ENCODE assay signal across 12 mouse cellular contexts in genomic region chr11:6859898-6860858, GRCm38 (mm10). TPM values are rescaled to one million over a fixed set of nuclear protein-coding genes. Genes with fewer than 3 reads are reported as not detected.
DNase-seq lines count a peak whose midpoint lies in the region; ATAC-seq and TF ChIP-seq lines count a peak whose summit lies in the region.
"Had no signal": no experiment of that assay in that cellular context is flagged by ENCODE, and none has a peak within 500 bp of the region (broad histone marks: within the 10 kb centered on the region; RNA-seq: fewer than 3 reads in every experiment).

No protein-coding gene starts in this region.

- ATAC-seq in embryonic facial prominence, embryonic 14.5 days (ENCODE audit: low read depth) = peak; percentile 62; the same call in 1 of the 2 replicates
- ATAC-seq in hindbrain, embryonic 16.5 days = peak; percentile 84
- ATAC-seq in midbrain, postnatal 0 days (ENCODE audit: low FRiP score) = peak; percentile 62; the same call in 1 of the 2 replicates
- ATAC-seq: liver, postnatal 0 days had no signal

- H3K27ac ChIP-seq in embryonic facial prominence, embryonic 14.5 days (replicated peaks; ENCODE audit: low read depth, low read length) = no peak overlapping the region
- H3K27ac ChIP-seq in hindbrain, embryonic 16.5 days (ENCODE audit: low read depth, low read length) = no peak overlapping the region
- no peak overlapping the region for H3K27ac ChIP-seq in midbrain, postnatal 0 days (ENCODE audit: low read depth, low read length)
- no peak overlapping the region for H3K27ac ChIP-seq in limb, embryonic 10.5 days

- no peak overlapping the region for H3K9ac ChIP-seq in embryonic facial prominence, embryonic 14.5 days (ENCODE audit: low read depth, low read length)
- no peak overlapping the region for H3K9ac ChIP-seq in hindbrain, embryonic 16.5 days (ENCODE audit: low read depth, low read length)
- H3K9ac ChIP-seq in midbrain, postnatal 0 days (replicated peaks; ENCODE audit: low read length, poor library complexity, severe bottlenecking) = no peak overlapping the region
- H3K9ac ChIP-seq: liver, postnatal 0 days had no signal

- no peaks in the 10 kb centered on the region for H3K9me3 ChIP-seq in embryonic facial prominence, embryonic 14.5 days (ENCODE audit: control insufficient read depth, low read length)
- no peaks in the 10 kb centered on the region for H3K9me3 ChIP-seq in hindbrain, embryonic 16.5 days (ENCODE audit: control insufficient read depth, low read length)
- H3K9me3 ChIP-seq in midbrain, postnatal 0 days (ENCODE audit: low read length) = no peaks in the 10 kb centered on the region
- H3K9me3 ChIP-seq in limb, embryonic 10.5 days (replicated peaks) = no peaks in the 10 kb centered on the region

- H3K4me1 ChIP-seq in embryonic facial prominence, embryonic 14.5 days (ENCODE audit: control insufficient read depth, insufficient read depth, low read length) = 0 out of 2 replicates have a peak, but pooled peaks cover 3% of the 10 kb centered on the region
- H3K4me1 ChIP-seq in hindbrain, embryonic 16.5 days (ENCODE audit: control insufficient read depth, insufficient read depth, low read depth, low read length) = peaks cover 5% of the 10 kb centered on the region; the same call in 1 of the 2 replicates
- H3K4me1 ChIP-seq in midbrain, postnatal 0 days (ENCODE audit: insufficient read depth, low read length) = no peaks in the 10 kb centered on the region
- H3K4me1 ChIP-seq in limb, embryonic 10.5 days = peaks cover 7% of the 10 kb centered on the region; the same call in 1 of the 2 replicates

- peak; percentile 9 for DNase-seq in embryo, embryonic 10 days (ENCODE audit: low spot score)
- DNase-seq in embryonic facial prominence, embryonic 14.5 days (ENCODE audit: low spot score) = peak; percentile 31
- DNase-seq in midbrain, postnatal 0 days (ENCODE audit: low spot score) = peak; percentile 60
- DNase-seq in limb, embryonic 10.5 days (ENCODE audit: low spot score) = no peak
- DNase-seq in urinary bladder, postnatal 4 days (ENCODE audit: low spot score in 2 of 2) = no peak
- no peak for DNase-seq in lung, adult 18-20 months
- DNase-seq: heart, adult 18-20 months; liver, postnatal 0 days had no signal

- H3K27me3 ChIP-seq in embryonic facial prominence, embryonic 14.5 days (replicated peaks; ENCODE audit: control insufficient read depth, insufficient read depth, low read length) = no peaks in the 10 kb centered on the region
- no peaks in the 10 kb centered on the region for H3K27me3 ChIP-seq in hindbrain, embryonic 16.5 days (replicated peaks; ENCODE audit: control insufficient read depth, insufficient read depth, low read length)
- no peaks in the 10 kb centered on the region for H3K27me3 ChIP-seq in midbrain, postnatal 0 days (ENCODE audit: insufficient read depth, low read length)
- H3K27me3 ChIP-seq in limb, embryonic 10.5 days (ENCODE audit: low read depth, poor library complexity, severe bottlenecking) = no peaks in the 10 kb centered on the region

- TF ChIP-seq CTCF in midbrain, postnatal 0 days (IDR thresholded peaks at IDR 0.05) = no peak

- no peaks in the 10 kb centered on the region for H3K36me3 ChIP-seq in embryonic facial prominence, embryonic 14.5 days (ENCODE audit: control insufficient read depth, insufficient read depth, low read length)
- no peaks in the 10 kb centered on the region for H3K36me3 ChIP-seq in hindbrain, embryonic 16.5 days (ENCODE audit: control insufficient read depth, insufficient read depth, low read length)
- no peaks in the 10 kb centered on the region for H3K36me3 ChIP-seq in midbrain, postnatal 0 days (ENCODE audit: insufficient read depth, low read length)
- H3K36me3 ChIP-seq in limb, embryonic 10.5 days = no peaks in the 10 kb centered on the region

- H3K4me3 ChIP-seq in embryonic facial prominence, embryonic 14.5 days (ENCODE audit: low read depth, low read length) = no peak overlapping the region
- no peak overlapping the region for H3K4me3 ChIP-seq in hindbrain, embryonic 16.5 days (ENCODE audit: low read length)
- no peak overlapping the region for H3K4me3 ChIP-seq in midbrain, postnatal 0 days (ENCODE audit: low read depth, low read length)
- no peak overlapping the region for H3K4me3 ChIP-seq in limb, embryonic 10.5 days
- H3K4me3 ChIP-seq: erythroblast, embryonic 14.5 days had no signal

- 39% methylated on average over 11 of the region's 11 CpGs for WGBS in embryonic facial prominence, embryonic 14.5 days
- WGBS in hindbrain, embryonic 16.5 days = 23% methylated on average over 11 of the region's 11 CpGs
- WGBS in midbrain, postnatal 0 days = 29% methylated on average over 11 of the region's 11 CpGs
- WGBS in limb, embryonic 10.5 days = 51% methylated on average over 11 of the region's 11 CpGs

- H3K4me2 ChIP-seq in embryonic facial prominence, embryonic 14.5 days (ENCODE audit: low read depth, low read length) = no peak overlapping the region
- H3K4me2 ChIP-seq in hindbrain, embryonic 16.5 days (ENCODE audit: low read length) = no peak overlapping the region
- H3K4me2 ChIP-seq in midbrain, postnatal 0 days (ENCODE audit: low read depth, low read length, poor library complexity, severe bottlenecking) = no peak overlapping the region

RNA-seq across cellular contexts. Expression of gene Gm11983, which starts 22.7 kb away (rescaled TPM):
- polyA plus RNA-seq in embryonic facial prominence, embryonic 14.5 days (2014; fragmentation: Nextera tagmentation; extraction: Ambion mirVana) = not detected in 2 replicates
- not detected in 2 replicates for polyA plus RNA-seq in hindbrain, embryonic 16.5 days (2015; fragmentation: Nextera tagmentation; extraction: Ambion mirVana)
- not detected in 2 replicates for total RNA-seq in midbrain, postnatal 0 days (2014; rRNA removed)
- not detected in 2 replicates for polyA plus RNA-seq in midbrain, postnatal 0 days (2015; fragmentation: Nextera tagmentation; extraction: Ambion mirVana)
- polyA plus RNA-seq in limb, embryonic 10.5 days (2016; fragmentation: Nextera tagmentation; extraction: Ambion mirVana) = not detected in 2 replicates
- total RNA-seq: heart, adult 18-20 months; left cerebral cortex, adult 18-20 months had no signal
- polyA plus RNA-seq: erythroblast, embryonic 14.5 days; liver, postnatal 0 days; small intestine, adult 2 months had no signal

Comparison
In these comparisons a context has a peak if more than half of its experiments do, and no peak if none do; other contexts are left out.
1. DNase-seq: peak in embryo, embryonic 10 days (single experiment), embryonic facial prominence, embryonic 14.5 days (single experiment) and midbrain, postnatal 0 days (single experiment); none in limb, embryonic 10.5 days (single experiment), urinary bladder, postnatal 4 days (0 of 2) and lung, adult 18-20 months (0 of 2).
2. Peak in every context shown above with its lines, with median percentiles within 50 percentile points of each other: ATAC-seq.